18 mouse cellular contexts compared by ENCODE assay signal in the genomic region with DNA sequence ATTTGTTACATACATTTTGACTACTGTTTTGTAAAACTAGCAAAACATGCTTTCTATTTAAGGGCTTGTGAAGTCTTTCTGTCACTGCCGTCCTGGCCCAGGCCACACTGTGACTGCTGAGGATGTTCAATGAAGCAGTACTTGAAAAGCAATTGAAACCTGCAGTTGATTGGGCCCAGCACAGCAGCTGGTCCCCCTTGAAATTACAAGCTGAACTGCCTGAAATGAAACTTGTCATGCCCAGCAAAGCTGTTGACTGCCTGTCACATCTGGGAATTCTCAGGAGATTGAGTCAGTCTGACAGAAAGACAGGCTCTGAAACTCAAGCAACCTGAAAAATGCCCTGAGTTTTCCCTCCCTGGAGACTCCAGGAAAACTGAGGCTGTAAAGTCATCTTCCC.
DNase-seq lines count a peak whose midpoint lies in the region; ATAC-seq lines count a peak whose summit lies in the region.
"Had no signal": no experiment of that assay in that cellular context is flagged by ENCODE, and none has a peak within 500 bp of the region (broad histone marks: within the 10 kb centered on the region; RNA-seq: fewer than 3 reads in every experiment).

No protein-coding gene starts in this region.

- H3K27me3 ChIP-seq in neural tube, embryonic 11.5 days (ENCODE audit: control insufficient read depth, insufficient read depth, low read length), result no peaks in the 10 kb centered on the region
- no peaks in the 10 kb centered on the region for H3K27me3 ChIP-seq in midbrain, embryonic 15.5 days (replicated peaks)
- H3K27me3 ChIP-seq: embryonic facial prominence, embryonic 13.5 days; forebrain, embryonic 15.5 days; limb, embryonic 13.5 days had no signal

- 0 out of 2 replicates have a peak, but pooled peaks cover 4% of the 10 kb centered on the region for H3K4me1 ChIP-seq in neural tube, embryonic 11.5 days (ENCODE audit: control insufficient read depth, insufficient read depth, low read length)
- H3K4me1 ChIP-seq in midbrain, embryonic 15.5 days, result no peaks in the 10 kb centered on the region
- H3K4me1 ChIP-seq: embryonic facial prominence, embryonic 13.5 days had no signal

- 17% methylated on average over 1 of the region's 1 CpGs for WGBS in neural tube, embryonic 11.5 days
- WGBS in midbrain, embryonic 15.5 days, result 27% methylated on average over 1 of the region's 1 CpGs

- no peak overlapping the region for H3K4me3 ChIP-seq in neural tube, embryonic 11.5 days (ENCODE audit: low read depth, low read length)
- H3K4me3 ChIP-seq in midbrain, embryonic 15.5 days, result no peak overlapping the region
- H3K4me3 ChIP-seq: embryonic facial prominence, embryonic 13.5 days; forebrain, embryonic 15.5 days; gastrocnemius, adult 2 months; heart, adult 2 months; limb, embryonic 13.5 days had no signal

- ATAC-seq in neural tube, embryonic 11.5 days (ENCODE audit: insufficient read depth, low FRiP score, low TSS enrichment), result 0 out of 2 replicates have a peak, but pooled peaks have one; percentile 46
- 0 out of 2 replicates have a peak, but pooled peaks have one; percentile 56 for ATAC-seq in midbrain, embryonic 15.5 days (replicated peaks)
- no peak for ATAC-seq in erythroid progenitor cell, adult 5-6 weeks (replicated peaks; ENCODE audit: low FRiP score, poor library complexity, severe bottlenecking)
- ATAC-seq: forebrain, embryonic 15.5 days had no signal

- no peak overlapping the region for H3K27ac ChIP-seq in neural tube, embryonic 11.5 days (ENCODE audit: low read depth, low read length)
- H3K27ac ChIP-seq in midbrain, embryonic 15.5 days, result no peak overlapping the region
- H3K27ac ChIP-seq: embryonic facial prominence, embryonic 13.5 days; forebrain, embryonic 15.5 days; gastrocnemius, adult 2 months; heart, adult 2 months; limb, embryonic 13.5 days had no signal

- peak; percentile 32 for DNase-seq in embryo, embryonic 10.5 days (ENCODE audit: low spot score)
- DNase-seq in embryo, embryonic 9.5 days (ENCODE audit: extremely low spot score), result no peak
- peak; percentile 23 for DNase-seq in neural tube, embryonic 11.5 days (ENCODE audit: low spot score)
- DNase-seq in neural tube, embryonic 10.5 days (ENCODE audit: extremely low spot score, low spot score), result no peak
- no peak for DNase-seq in heart, adult 18-20 months
- DNase-seq in adrenal gland, adult 2 months, result no peak
- DNase-seq: adrenal gland, postnatal 14 days; cerebellum, adult 9-11 months; gastrocnemius, adult 2 months; heart, adult 2 months; kidney, postnatal 25 days; lung, postnatal 36 days; thymus, postnatal 36 days had no signal

- H3K9ac ChIP-seq in neural tube, embryonic 11.5 days (ENCODE audit: low read length), result no peak overlapping the region
- H3K9ac ChIP-seq in midbrain, embryonic 15.5 days, result no peak overlapping the region
- H3K9ac ChIP-seq: embryonic facial prominence, embryonic 13.5 days; forebrain, embryonic 15.5 days; limb, embryonic 13.5 days had no signal

- H3K9me3 ChIP-seq in neural tube, embryonic 11.5 days (ENCODE audit: control insufficient read depth, low read length), result no peaks in the 10 kb centered on the region; the same call in 1 of the 2 replicates
- H3K9me3 ChIP-seq in midbrain, embryonic 15.5 days, result no peaks in the 10 kb centered on the region
- H3K9me3 ChIP-seq: embryonic facial prominence, embryonic 13.5 days; forebrain, embryonic 15.5 days; limb, embryonic 13.5 days had no signal

- H3K36me3 ChIP-seq in neural tube, embryonic 11.5 days (ENCODE audit: control insufficient read depth, insufficient read depth, low read length), result no peaks in the 10 kb centered on the region
- no peaks in the 10 kb centered on the region for H3K36me3 ChIP-seq in midbrain, embryonic 15.5 days (replicated peaks)
- H3K36me3 ChIP-seq: embryonic facial prominence, embryonic 13.5 days; forebrain, embryonic 15.5 days; limb, embryonic 13.5 days had no signal

- no peak overlapping the region for H3K4me2 ChIP-seq in neural tube, embryonic 11.5 days (ENCODE audit: low read depth)
- no peak overlapping the region for H3K4me2 ChIP-seq in midbrain, embryonic 15.5 days
- H3K4me2 ChIP-seq: embryonic facial prominence, embryonic 13.5 days; forebrain, embryonic 15.5 days; limb, embryonic 13.5 days had no signal

Comparison
In these comparisons a context has a peak if more than half of its experiments do, and no peak if none do; other contexts are left out.
1. DNase-seq: peak in embryo, embryonic 10.5 days (single experiment) and neural tube, embryonic 11.5 days (single experiment); none in embryo, embryonic 9.5 days (single experiment), neural tube, embryonic 10.5 days (single experiment), heart, adult 18-20 months (0 of 2) and adrenal gland, adult 2 months (single experiment).